Mouse (Mus musculus) adrenal gland (tissue): ENCODE results near the gene Ush1c.
"Not testable (repeated sequence)": the region's sequence is repeated elsewhere in the genome, so short reads cannot be mapped to it uniquely, and the experiment has no call there.

ENCODE experiments used
- intact Hi-C: fragments of 180-260 bp; cut with DNase I; formaldehyde crosslinking; loops from one replicate; pipeline ENCODE4 v1.15.1; 2025

The Ush1c gene

DNA sequence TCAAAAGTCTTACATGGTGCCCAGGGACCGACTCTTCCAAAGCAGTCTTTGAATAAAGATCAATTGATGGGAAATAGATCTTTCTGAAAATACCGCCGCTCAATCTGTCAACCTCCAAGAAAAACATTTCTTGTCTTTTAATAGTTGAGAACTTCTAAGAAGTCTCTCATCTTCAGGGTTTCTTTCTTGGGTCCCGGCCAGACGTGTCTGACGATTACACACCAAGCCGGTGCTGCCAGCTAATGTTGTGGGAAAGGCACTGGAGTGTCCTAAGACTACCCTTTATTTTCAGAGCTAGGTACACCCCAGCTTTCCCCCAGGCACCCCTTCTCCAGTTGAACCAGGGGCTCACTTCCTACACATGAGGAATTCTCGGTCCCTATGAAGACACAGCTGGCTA, 30.2 kb downstream of the Ush1c start:
- intact Hi-C loops: no loop called here

DNA sequence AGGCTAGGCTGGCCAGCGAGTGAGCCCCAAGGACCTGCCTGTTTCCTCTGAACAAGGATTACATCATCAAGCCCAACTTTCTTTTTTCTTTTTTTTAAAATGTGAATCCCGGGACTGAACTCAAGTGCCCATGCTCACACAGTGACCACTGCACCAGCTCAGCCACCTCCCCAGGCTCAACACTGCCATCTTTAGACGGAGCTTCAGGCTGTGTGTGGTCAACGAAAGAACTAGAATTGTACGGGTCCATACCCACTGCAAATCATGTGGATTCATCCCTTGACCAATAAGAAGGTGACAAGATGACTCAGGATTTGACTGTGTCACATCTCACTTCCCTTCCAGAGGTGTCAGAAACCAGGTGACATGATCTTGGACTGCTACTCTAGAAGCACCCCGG, 33.5 kb downstream of the Ush1c start:
- intact Hi-C loops: loop anchor here (1.0 kb wide), 1 partner anchor 108 kb away; no protein-coding TSS in a partner anchor

GRCm38 (mm10) chr7:46204046-46204471, 34.2 kb downstream of the Ush1c start:
- intact Hi-C loops: loop anchor here (1.0 kb wide), 1 partner anchor 108 kb away; no protein-coding TSS in a partner anchor

DNA sequence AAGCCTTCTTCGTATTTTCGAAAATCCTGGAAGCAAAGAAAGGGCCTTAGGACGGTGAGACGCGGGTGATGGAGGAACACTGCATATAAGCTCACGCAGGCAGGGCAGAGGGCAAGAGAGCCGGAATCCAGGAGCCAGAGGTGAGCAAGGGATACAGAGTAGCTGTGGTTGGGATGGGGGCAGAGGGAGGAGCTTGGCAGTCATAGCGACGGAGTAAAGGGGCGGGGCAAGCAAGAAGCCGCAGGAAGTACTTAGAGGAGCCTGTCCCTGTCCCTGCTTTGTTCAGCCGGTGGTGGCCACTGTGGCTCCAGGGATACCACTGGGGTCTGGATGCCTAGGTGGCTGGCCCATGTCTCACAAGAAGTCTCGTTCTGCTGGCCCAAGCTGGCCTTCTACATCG, 36.7 kb downstream of the Ush1c start:
- intact Hi-C loops: no loop called here

GRCm38 (mm10) chr7:46200021-46200420, 38.3 kb downstream of the Ush1c start:
- intact Hi-C loops: no loop called here

GRCm38 (mm10) chr7:46195356-46195755, 42.9 kb downstream of the Ush1c start:
- intact Hi-C loops: no loop called here

DNA sequence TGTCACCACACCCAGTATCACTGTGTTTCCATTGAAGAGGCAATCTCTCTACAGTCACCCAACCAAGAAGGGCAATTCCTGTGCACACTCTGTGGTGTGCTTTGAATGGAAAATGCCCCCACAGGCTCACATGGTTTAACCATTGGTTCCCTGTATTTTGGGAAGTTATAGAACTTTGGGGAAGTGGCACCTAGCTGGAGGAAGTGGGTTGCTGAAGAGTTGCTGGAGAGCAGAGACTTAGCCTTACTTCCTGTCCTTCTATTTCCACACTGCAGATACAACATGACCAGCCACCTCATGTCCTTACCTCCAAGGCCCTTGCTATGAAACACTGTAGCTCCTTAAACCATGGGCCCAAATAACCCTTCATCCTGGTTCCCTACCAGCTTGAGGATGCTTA, 54.1 kb downstream of the Ush1c start:
- intact Hi-C loops: no loop called here

DNA sequence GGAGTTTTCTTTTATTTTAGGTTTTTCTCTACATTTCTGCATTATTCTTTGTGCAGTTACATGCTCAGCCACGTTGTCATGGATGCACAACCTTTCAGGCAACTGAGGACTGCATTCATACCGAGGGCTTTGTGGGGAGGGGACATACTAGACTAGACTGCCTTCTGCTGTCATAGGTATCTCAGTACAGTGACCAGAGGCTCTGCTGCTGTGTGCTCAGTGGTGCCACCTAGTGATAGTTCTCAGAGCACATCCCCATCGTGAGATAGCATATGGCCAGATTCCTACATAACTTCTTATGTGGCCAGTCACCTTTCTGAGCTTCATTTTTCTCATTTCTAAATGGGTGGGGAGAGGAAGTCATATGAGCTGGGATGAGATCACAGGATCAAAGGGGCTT, 56.7 kb downstream of the Ush1c start:
- intact Hi-C loops: no loop called here

DNA sequence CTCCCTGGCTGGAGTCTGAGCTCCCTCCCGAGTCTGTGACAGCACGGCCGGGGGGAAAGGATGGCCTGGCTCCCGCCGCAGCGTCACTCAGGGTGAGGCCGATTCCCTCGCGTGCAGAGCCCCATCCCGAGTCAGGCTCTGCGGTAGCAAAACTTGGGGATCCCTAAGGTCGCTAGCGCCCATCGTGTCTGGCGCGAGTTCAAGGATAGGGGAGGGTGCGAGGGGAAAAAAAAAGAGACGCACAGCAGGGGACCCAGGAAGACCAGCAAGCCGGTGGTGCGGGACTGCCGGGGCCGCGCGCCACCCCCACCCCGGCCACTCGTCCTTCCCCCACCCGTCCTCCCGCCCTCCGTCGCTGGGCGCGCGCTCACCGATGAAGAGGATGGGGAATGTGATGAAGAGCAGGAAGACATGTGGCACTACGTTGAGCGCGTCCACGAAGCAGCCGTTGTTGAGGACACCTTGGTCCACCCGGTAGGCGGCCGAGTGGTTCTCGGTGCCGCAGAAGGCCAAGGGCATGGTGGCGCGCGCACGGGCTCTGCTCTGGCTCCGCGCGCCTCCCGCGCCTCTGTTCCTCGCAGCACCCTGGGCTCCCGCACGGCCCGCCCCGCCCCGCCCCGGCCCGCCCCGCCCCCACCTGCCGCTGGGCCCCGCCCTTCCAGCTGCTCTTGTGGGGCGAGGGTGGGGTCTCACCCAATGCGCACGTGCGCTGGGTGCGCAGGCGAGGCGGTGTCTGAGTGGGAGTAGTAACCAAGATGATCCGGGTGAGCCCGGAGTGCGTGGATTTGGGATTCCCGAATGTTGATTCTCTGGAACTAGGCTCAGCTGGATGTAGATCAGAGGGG, 58.6 kb downstream of the Ush1c start, which contains the start of gene Abcc8:
TSS of gene Abcc8 (minus strand) at position 603 of the 845 bp plus-strand sequence.
- intact Hi-C loops: no loop called here

GRCm38 (mm10) chr7:46168980-46169379, 69.3 kb downstream of the Ush1c start:
- intact Hi-C loops: not testable (repeated sequence)

DNA sequence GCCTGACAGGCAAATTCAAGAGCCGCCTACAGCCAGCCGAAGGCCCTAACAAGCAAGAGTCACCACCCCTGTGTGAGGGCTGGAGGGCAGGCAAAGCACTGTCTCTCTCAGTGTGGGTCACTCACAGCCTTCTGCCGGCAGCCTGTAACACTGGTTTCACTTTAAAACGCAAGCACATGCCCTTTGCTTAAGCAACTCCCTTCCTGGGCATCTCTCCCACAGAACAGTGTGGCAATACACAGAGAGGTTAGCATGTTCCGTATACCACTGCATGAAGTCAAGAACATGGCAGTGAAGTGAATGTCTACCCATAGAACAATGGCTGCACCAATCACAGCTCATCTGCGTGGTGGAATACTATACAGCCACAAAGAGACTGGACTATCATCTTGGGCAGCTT, 69.9 kb downstream of the Ush1c start:
- intact Hi-C loops: no loop called here

DNA sequence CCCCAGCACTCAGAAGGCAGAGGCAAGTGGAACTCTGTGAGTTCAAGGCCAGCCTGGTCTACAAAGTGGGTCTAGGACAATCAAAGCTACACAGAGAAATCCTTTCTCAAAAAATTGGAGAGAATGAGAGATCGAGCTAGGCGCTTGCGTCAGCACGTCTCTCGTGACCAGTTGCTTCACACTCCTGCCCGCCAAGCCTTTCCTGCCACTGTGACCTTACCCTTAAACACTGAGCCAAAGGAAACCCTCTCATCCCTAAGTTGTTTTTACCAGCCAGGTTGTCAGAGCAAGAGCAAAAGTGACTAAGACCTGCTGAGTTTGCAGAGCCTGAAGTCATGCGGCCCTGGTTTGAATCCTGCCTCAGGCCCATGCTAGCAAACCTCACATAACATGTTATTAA, 70.4 kb downstream of the Ush1c start:
- intact Hi-C loops: no loop called here

- intact Hi-C loops: no loop called here
Measured at GRCm38 (mm10) chr7:46165876-46166275, 72.4 kb downstream of the Ush1c start.

GRCm38 (mm10) chr7:46162731-46163130, 75.6 kb downstream of the Ush1c start:
- intact Hi-C loops: no loop called here

- intact Hi-C loops: no loop called here
Measured at GRCm38 (mm10) chr7:46162132-46162727, 76.1 kb downstream of the Ush1c start.

GRCm38 (mm10) chr7:46161615-46162014, 76.7 kb downstream of the Ush1c start:
- intact Hi-C loops: no loop called here

- intact Hi-C loops: no loop called here
Measured at GRCm38 (mm10) chr7:46157746-46158145, 80.6 kb downstream of the Ush1c start.

GRCm38 (mm10) chr7:46154498-46155488, 83.5 kb downstream of the Ush1c start:
- intact Hi-C loops: no loop called here

GRCm38 (mm10) chr7:46152819-46153351, 85.4 kb downstream of the Ush1c start:
- intact Hi-C loops: no loop called here

GRCm38 (mm10) chr7:46147417-46147816, 90.9 kb downstream of the Ush1c start:
- intact Hi-C loops: no loop called here

GRCm38 (mm10) chr7:46146675-46147308, 91.5 kb downstream of the Ush1c start:
- intact Hi-C loops: no loop called here
